Mouse (Mus musculus) cerebellum, adult 2 months (tissue): Measurements from ENCODE around the gene Syt6.

ENCODE experiments used
- CTCF ChIP-seq: fragments of 200-500 bp; IDR thresholded peaks from 2 replicates; pipeline ENCODE4 v1.5.1; 2011; ENCODE audit warnings: low read depth, mild to moderate bottlenecking, control low read depth, low read length, moderate library complexity, borderline replicate concordance; ENCODE audit not compliant: insufficient read depth
- POLR2A ChIP-seq: fragments of 200-500 bp; IDR thresholded peaks from 2 replicates; pipeline ENCODE4 v1.6.1; 2011; ENCODE audit warnings: low read length, control low read depth, borderline replicate concordance; ENCODE audit not compliant: insufficient read depth

- TF ChIP-seq CTCF (no peak), POLR2A (no peak)
These were observed 12.1 kb downstream of the Syt6 start for GRCm38 (mm10) chr3:103587136-103587535.
